Mouse (Mus musculus) heart, postnatal 10 days (tissue): ENCODE results near the gene Esp34. TPM values are rescaled to one million over a fixed set of nuclear protein-coding genes. Genes with fewer than 3 reads are reported as not detected.

Experiments used
- DNase-seq, 2 experiments: peaks; one replicate each; pipeline ENCODE4 v3.0.0; 2021
- intact Hi-C: fragments of 180-260 bp; cut with DNase I; formaldehyde crosslinking; loops from one replicate; pipeline ENCODE4 v1.15.1; 2025
- total RNA-seq, 2 experiments: library from RNA; stranded (reverse); gene quantifications; 2 replicates each; pipeline ENCODE4 v1.2.3; 2021

The Esp34 gene
- total RNA-seq = not detected

DNA sequence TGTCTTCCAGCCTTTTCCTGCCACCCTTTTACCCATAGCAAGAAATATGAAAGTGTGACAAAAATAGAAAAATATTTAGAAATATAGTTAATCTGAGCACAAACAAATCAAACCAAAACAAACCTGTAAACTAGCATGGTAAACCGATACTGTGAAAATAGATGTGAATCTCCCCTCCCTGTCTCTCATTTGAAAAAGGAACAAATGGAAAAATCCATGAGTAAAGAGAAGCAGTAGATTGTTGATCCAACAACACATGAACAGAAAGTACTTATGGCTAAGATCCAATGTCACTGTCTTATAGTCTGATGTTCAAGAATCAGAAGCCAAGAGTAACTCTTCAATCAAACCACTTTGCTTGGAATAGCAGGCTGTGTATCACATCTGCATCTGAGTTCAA lies at the start of gene Esp34:
Gene Esp34, plus strand, starts transcription at position 301 of the 400 bp plus-strand sequence.
- DNase-seq = no peak
- intact Hi-C loops = no loop called here

DNA sequence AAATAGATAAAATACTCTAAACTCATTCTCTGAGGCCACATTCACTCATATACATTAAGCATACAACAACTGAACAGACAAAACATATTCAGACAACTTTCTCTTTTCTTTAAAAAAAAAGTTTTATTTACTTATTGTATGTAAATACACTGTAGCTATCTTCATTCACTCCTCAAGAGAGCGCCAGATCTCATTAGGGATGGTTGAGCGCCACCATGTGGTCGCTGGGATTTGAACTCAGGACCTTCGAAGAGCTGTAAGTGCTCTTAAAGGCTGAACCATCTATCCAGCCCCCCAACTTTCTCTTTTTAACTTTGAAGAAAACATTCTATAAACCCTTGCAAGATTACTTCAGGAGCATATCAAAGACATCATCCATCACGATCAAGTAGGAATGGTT lies 8.5 kb downstream of the Esp34 start:
- intact Hi-C loops = no loop called here

More for the DNA sequence above, 8.5 kb downstream of the Esp34 start:
- no peak for DNase-seq

Other genes starting within 250 kb of the Esp34 start
- gene Olfr137, start 246.6 kb upstream of the Esp34 start, total RNA-seq = not detected
- gene Olfr136, start 224.4 kb upstream of the Esp34 start, total RNA-seq = not detected
- not detected for gene Esp36, start 134.0 kb upstream of the Esp34 start, total RNA-seq
- gene Esp31, start 85.3 kb downstream of the Esp34 start, total RNA-seq = not detected